ENCODE assay signal across 12 mouse cellular contexts in the genomic region with DNA sequence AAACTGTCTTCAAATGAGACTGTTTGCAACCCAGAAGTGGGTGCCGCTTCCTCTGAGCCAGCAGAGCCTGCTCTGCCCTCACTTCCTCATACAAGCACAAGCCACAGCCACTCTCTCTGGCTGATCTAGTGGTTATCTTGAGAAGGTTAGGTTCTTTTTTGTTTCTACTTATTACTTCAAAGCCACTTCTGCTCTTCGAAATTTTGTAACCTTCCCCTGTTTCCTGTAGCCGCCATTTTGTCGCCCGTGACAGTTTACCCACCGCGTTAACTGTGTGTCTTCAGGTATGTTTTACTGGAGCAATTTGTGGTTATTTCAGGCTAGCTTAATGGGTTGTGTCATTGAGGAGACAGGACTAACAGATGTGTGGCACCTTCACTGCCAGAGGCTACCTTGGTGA. TPM values are rescaled to one million over a fixed set of nuclear protein-coding genes. Genes with fewer than 3 reads are reported as not detected.
DNase-seq lines count a peak whose midpoint lies in the region; ATAC-seq and TF ChIP-seq lines count a peak whose summit lies in the region.
"Had no signal": no experiment of that assay in that cellular context is flagged by ENCODE, and none has a peak within 500 bp of the region (broad histone marks: within the 10 kb centered on the region; RNA-seq: fewer than 3 reads in every experiment).

No protein-coding gene starts in this region.

- H3K27me3 ChIP-seq in kidney, adult 2 months (replicated peaks; ENCODE audit: control insufficient read depth, insufficient read depth, low read length): no peaks in the 10 kb centered on the region
- no peaks in the 10 kb centered on the region for H3K27me3 ChIP-seq in liver, embryonic 12.5 days (replicated peaks)
- H3K27me3 ChIP-seq: limb, embryonic 12.5 days; neural tube, embryonic 12.5 days had no signal

- no peak for TF ChIP-seq CTCF in kidney, adult 2 months (conservative IDR thresholded peaks at IDR 0.05; ENCODE audit: insufficient read depth, insufficient read length, low read depth, low read length)

- H3K9ac ChIP-seq in liver, embryonic 12.5 days: no peak overlapping the region
- H3K9ac ChIP-seq: limb, embryonic 12.5 days; neural tube, embryonic 12.5 days had no signal

- TF ChIP-seq POLR2A in kidney, adult 2 months (IDR thresholded peaks at IDR 0.05; ENCODE audit: low read depth, low read length): no peak

- peak; percentile 15 for DNase-seq in kidney, adult 2 months
- DNase-seq in kidney, adult 18-20 months: no peak
- peak; percentile 75 for DNase-seq in thymus, postnatal 4 days
- DNase-seq in kidney, adult 11 months: no peak
- no peak for DNase-seq in left cerebral cortex, postnatal 10 days (ENCODE audit: extremely low spot score in 1 of 2, low spot score in 2 of 2)
- no peak for DNase-seq in testis, postnatal 10 days (ENCODE audit: low spot score)
- DNase-seq: adrenal gland, postnatal 10 days had no signal

- H3K36me3 ChIP-seq in kidney, adult 2 months (ENCODE audit: control insufficient read depth, insufficient read depth, low read length): peaks cover 3% of the 10 kb centered on the region; the same call in 1 of the 2 replicates
- peaks cover 6% of the 10 kb centered on the region for H3K36me3 ChIP-seq in liver, embryonic 12.5 days
- H3K36me3 ChIP-seq: limb, embryonic 12.5 days; neural tube, embryonic 12.5 days had no signal

- no peak overlapping the region for H3K27ac ChIP-seq in kidney, adult 2 months (ENCODE audit: insufficient read depth, low read depth, low read length)
- peak overlapping the region; percentile 47 for H3K27ac ChIP-seq in liver, embryonic 12.5 days
- H3K27ac ChIP-seq: limb, embryonic 12.5 days; neural tube, embryonic 12.5 days had no signal

- ATAC-seq in liver, embryonic 12.5 days: no peak
- ATAC-seq in neutrophil, adult 5-6 weeks (ENCODE audit: extremely low read depth, insufficient number of reproducible peaks, low FRiP score, poor library complexity, severe bottlenecking): peak; percentile 96
- ATAC-seq: intestine, postnatal 0 days had no signal

- 88% methylated on average over 7 of the region's 7 CpGs for WGBS in kidney, adult 2 months
- WGBS in liver, embryonic 12.5 days (ENCODE audit: insufficient replicate concordance): 37% methylated on average over 7 of the region's 7 CpGs

- intact Hi-C loops in left cerebral cortex, postnatal 10 days (cut with DNase I): no loop called here

- no peak overlapping the region for H3K4me3 ChIP-seq in kidney, adult 2 months (ENCODE audit: insufficient read depth, low read depth, low read length)
- H3K4me3 ChIP-seq in liver, embryonic 12.5 days: no peak overlapping the region
- H3K4me3 ChIP-seq: limb, embryonic 12.5 days; neural tube, embryonic 12.5 days had no signal

- H3K9me3 ChIP-seq in liver, embryonic 12.5 days (replicated peaks): no peaks in the 10 kb centered on the region
- H3K9me3 ChIP-seq: limb, embryonic 12.5 days; neural tube, embryonic 12.5 days had no signal

- no peaks in the 10 kb centered on the region for H3K4me1 ChIP-seq in kidney, adult 2 months (ENCODE audit: control insufficient read depth, insufficient read depth, low read length)
- H3K4me1 ChIP-seq in liver, embryonic 12.5 days: peaks cover 34% of the 10 kb centered on the region
- H3K4me1 ChIP-seq: neural tube, embryonic 12.5 days had no signal

- no peak overlapping the region for H3K4me2 ChIP-seq in liver, embryonic 12.5 days
- H3K4me2 ChIP-seq: limb, embryonic 12.5 days; neural tube, embryonic 12.5 days had no signal

RNA-seq across cellular contexts. Expression of gene Dock8, which starts 53.0 kb away (rescaled TPM):
- 17.8 and 18.4 TPM in 2 replicates for polyA plus RNA-seq in kidney, adult 2 months (2012; rRNA removed)
- 10.6 and 11.0 TPM in 2 replicates for polyA plus RNA-seq in liver, embryonic 12.5 days (2016; fragmentation: Nextera tagmentation; extraction: Ambion mirVana)
- 140 and 149 TPM in 2 replicates for total RNA-seq in neutrophil, adult 5-6 weeks (2017)
- total RNA-seq in left cerebral cortex, postnatal 10 days (2021): 1 to 10 TPM; 3.5 to 4.2 TPM

Comparison
In these comparisons a context has a peak if more than half of its experiments do, and no peak if none do; other contexts are left out.
1. DNase-seq: peak in kidney, adult 2 months (single experiment) and thymus, postnatal 4 days (single experiment); none in kidney, adult 18-20 months (single experiment), kidney, adult 11 months (single experiment), left cerebral cortex, postnatal 10 days (0 of 2) and testis, postnatal 10 days (single experiment).
2. RNA of gene Dock8, which starts 53.0 kb away (total RNA-seq): 140 to 149 TPM in neutrophil, adult 5-6 weeks; 3.5 to 4.2 TPM in left cerebral cortex, postnatal 10 days; every median in the first group is over 10 times any median in the second.